Mouse (Mus musculus): ENCODE measurements around the gene Mrpl12.

Gene Mrpl12

GRCm38 (mm10) chr11:120535145-120535544 is 50.7 kb downstream of the Mrpl12 start:
- no peak for DNase-seq (ENCODE audit: extremely low spot score, low read depth, low spot score)

- DNase-seq (ENCODE audit: extremely low spot score, low read depth, low spot score), result no peak
These were observed 51.4 kb downstream of the Mrpl12 start for GRCm38 (mm10) chr11:120535804-120536203.

- no peak for DNase-seq (ENCODE audit: extremely low spot score, low read depth, low spot score)
These were observed 54.1 kb downstream of the Mrpl12 start for GRCm38 (mm10) chr11:120538485-120538884.
